Comparison of ENCODE assay signal across 9 mouse cellular contexts in the genomic region with DNA sequence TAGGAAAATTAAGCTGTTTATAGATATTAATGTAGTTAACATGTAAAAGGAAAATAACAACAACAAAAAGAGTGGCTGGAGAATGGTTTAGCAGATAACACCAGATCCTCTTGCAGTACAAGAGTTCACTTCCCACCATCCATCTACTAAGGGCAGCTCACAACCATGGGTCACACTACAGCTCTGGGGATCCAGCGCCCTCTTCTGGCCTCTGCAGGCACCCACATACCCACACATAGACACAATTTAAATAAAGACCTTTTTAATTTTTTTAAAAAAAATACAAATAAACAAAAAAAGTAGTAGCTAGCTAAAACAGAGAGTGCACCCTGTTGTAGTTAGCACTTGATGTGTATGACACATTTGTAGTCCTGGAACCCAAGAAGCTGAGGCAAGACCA. TPM values are rescaled to one million over a fixed set of nuclear protein-coding genes. Genes with fewer than 3 reads are reported as not detected.
DNase-seq lines count a peak whose midpoint lies in the region; ATAC-seq lines count a peak whose summit lies in the region.
"Had no signal": no experiment of that assay in that cellular context is flagged by ENCODE, and none has a peak within 500 bp of the region (broad histone marks: within the 10 kb centered on the region; RNA-seq: fewer than 3 reads in every experiment).

No protein-coding gene starts in this region.

- H3K27me3 ChIP-seq in limb, embryonic 11.5 days (ENCODE audit: control insufficient read depth, insufficient read depth, low read length): no peaks in the 10 kb centered on the region
- no peaks in the 10 kb centered on the region for H3K27me3 ChIP-seq in limb, embryonic 10.5 days (ENCODE audit: low read depth, poor library complexity, severe bottlenecking)
- no peaks in the 10 kb centered on the region for H3K27me3 ChIP-seq in limb, embryonic 13.5 days
- H3K27me3 ChIP-seq: limb, embryonic 12.5 days had no signal

- H3K27ac ChIP-seq in limb, embryonic 11.5 days (replicated peaks; ENCODE audit: low read depth, low read length): no peak overlapping the region
- H3K27ac ChIP-seq in limb, embryonic 10.5 days: no peak overlapping the region
- H3K27ac ChIP-seq in limb, embryonic 13.5 days: no peak overlapping the region
- H3K27ac ChIP-seq: limb, embryonic 12.5 days had no signal

- H3K4me1 ChIP-seq in limb, embryonic 11.5 days (ENCODE audit: control insufficient read depth, insufficient read depth, low read length): no peaks in the 10 kb centered on the region
- peaks cover 26% of the 10 kb centered on the region for H3K4me1 ChIP-seq in limb, embryonic 10.5 days
- H3K4me1 ChIP-seq in limb, embryonic 13.5 days: peaks cover 19% of the 10 kb centered on the region; the same call in 1 of the 2 replicates

- WGBS in limb, embryonic 11.5 days: 43% methylated on average over 1 of the region's 1 CpGs
- 20% methylated on average over 1 of the region's 1 CpGs for WGBS in limb, embryonic 10.5 days
- 27% methylated on average over 1 of the region's 1 CpGs for WGBS in limb, embryonic 13.5 days

- peak; percentile 16 to 39 for DNase-seq in cerebellum, adult 18-20 months
- DNase-seq in cerebellum, adult 11-12 months: no peak
- peak; percentile 39 for DNase-seq in limb, embryonic 11.5 days (ENCODE audit: low spot score)
- no peak for DNase-seq in limb, embryonic 10.5 days (ENCODE audit: low spot score)
- DNase-seq in naive thymus-derived CD4-positive, alpha-beta T cell, adult 2 months (ENCODE audit: low read depth): peak; percentile 77
- DNase-seq in frontal cortex, postnatal 25 days (ENCODE audit: low spot score in 2 of 2): no peak

- no peak overlapping the region for H3K4me2 ChIP-seq in limb, embryonic 11.5 days (ENCODE audit: low read depth, severe bottlenecking)
- peak overlapping the region; percentile 28; the same call in 1 of the 2 replicates for H3K4me2 ChIP-seq in limb, embryonic 13.5 days (replicated peaks)

- no peak for ATAC-seq in limb, embryonic 11.5 days (ENCODE audit: insufficient number of reproducible peaks, low FRiP score, low TSS enrichment, low read depth)
- 0 out of 2 replicates have a peak, but pooled peaks have one; percentile 23 for ATAC-seq in common myeloid progenitor, adult 5-6 weeks (replicated peaks; ENCODE audit: low read depth, poor library complexity, severe bottlenecking)
- ATAC-seq in limb, embryonic 13.5 days (ENCODE audit: low FRiP score, low read depth): no peak

- H3K36me3 ChIP-seq in limb, embryonic 11.5 days (ENCODE audit: control insufficient read depth, insufficient read depth, low read length): no peaks in the 10 kb centered on the region
- H3K36me3 ChIP-seq in limb, embryonic 10.5 days: peaks cover 15% of the 10 kb centered on the region
- H3K36me3 ChIP-seq in limb, embryonic 13.5 days: no peaks in the 10 kb centered on the region

- no peak overlapping the region for H3K4me3 ChIP-seq in limb, embryonic 11.5 days (ENCODE audit: low read depth, low read length)
- H3K4me3 ChIP-seq in limb, embryonic 10.5 days: no peak overlapping the region
- no peak overlapping the region for H3K4me3 ChIP-seq in limb, embryonic 13.5 days
- H3K4me3 ChIP-seq: limb, embryonic 12.5 days had no signal

- H3K9me3 ChIP-seq in limb, embryonic 11.5 days (ENCODE audit: control insufficient read depth, low read length): no peaks in the 10 kb centered on the region
- H3K9me3 ChIP-seq in limb, embryonic 10.5 days (replicated peaks): no peaks in the 10 kb centered on the region
- H3K9me3 ChIP-seq in limb, embryonic 13.5 days: no peaks in the 10 kb centered on the region
- H3K9me3 ChIP-seq: limb, embryonic 12.5 days had no signal

- H3K9ac ChIP-seq in limb, embryonic 11.5 days (ENCODE audit: low read length): no peak overlapping the region
- no peak overlapping the region for H3K9ac ChIP-seq in limb, embryonic 13.5 days
- H3K9ac ChIP-seq: limb, embryonic 12.5 days had no signal

RNA-seq across cellular contexts. Expression of a gene that starts 4.0 kb away (rescaled TPM):
- polyA plus RNA-seq in limb, embryonic 11.5 days (2014; fragmentation: Nextera tagmentation; extraction: Ambion mirVana): 20.3 and 21.2 TPM in 2 replicates
- 17.4 and 22.1 TPM in 2 replicates for polyA plus RNA-seq in limb, embryonic 10.5 days (2016; fragmentation: Nextera tagmentation; extraction: Ambion mirVana)
- 69.5 and 72.4 TPM in 2 replicates for total RNA-seq in common myeloid progenitor, adult 5-6 weeks (2017)
- 19.0 and 19.2 TPM in 2 replicates for polyA plus RNA-seq in limb, embryonic 13.5 days (2015; fragmentation: Nextera tagmentation; extraction: Ambion mirVana)

RNA-seq across cellular contexts. Expression of a gene that starts 56.9 kb away (rescaled TPM):
- 47.1 and 49.5 TPM in 2 replicates for polyA plus RNA-seq in limb, embryonic 11.5 days (2014; fragmentation: Nextera tagmentation; extraction: Ambion mirVana)
- 38.9 and 46.1 TPM in 2 replicates for polyA plus RNA-seq in limb, embryonic 10.5 days (2016; fragmentation: Nextera tagmentation; extraction: Ambion mirVana)
- total RNA-seq in common myeloid progenitor, adult 5-6 weeks (2017): 82.6 and 83.8 TPM in 2 replicates
- polyA plus RNA-seq in limb, embryonic 13.5 days (2015; fragmentation: Nextera tagmentation; extraction: Ambion mirVana): 73.2 and 76.8 TPM in 2 replicates

RNA-seq across cellular contexts. Expression of a gene that starts 57.2 kb away (rescaled TPM):
- polyA plus RNA-seq in limb, embryonic 11.5 days (2014; fragmentation: Nextera tagmentation; extraction: Ambion mirVana): 0.13 and 0.28 TPM in 2 replicates
- not detected in 2 replicates for polyA plus RNA-seq in limb, embryonic 10.5 days (2016; fragmentation: Nextera tagmentation; extraction: Ambion mirVana)
- total RNA-seq in common myeloid progenitor, adult 5-6 weeks (2017): not detected in 2 replicates
- 0.18 and 0.29 TPM in 2 replicates for polyA plus RNA-seq in limb, embryonic 13.5 days (2015; fragmentation: Nextera tagmentation; extraction: Ambion mirVana)

Comparison
In these comparisons a context has a peak if more than half of its experiments do, and no peak if none do; other contexts are left out.
1. DNase-seq: peak in cerebellum, adult 18-20 months (2 of 2), limb, embryonic 11.5 days (single experiment) and naive thymus-derived CD4-positive, alpha-beta T cell, adult 2 months (single experiment); none in cerebellum, adult 11-12 months (single experiment), limb, embryonic 10.5 days (single experiment) and frontal cortex, postnatal 25 days (0 of 2).